Mouse (Mus musculus) forebrain, embryonic 11.5 days (tissue): ENCODE results near the gene Tnfaip8l1. TPM values are rescaled to one million over a fixed set of nuclear protein-coding genes. Genes with fewer than 3 reads are reported as not detected.

Experiments used
- microRNA-seq: library from miRNA; unstranded; fragments of <30 nt; microRNA quantifications from one replicate; pipeline ENCODE4, GENCODE M21; 2016; ENCODE audit not compliant: insufficient number of aligned reads
- polyA plus RNA-seq: library from polyadenylated mRNA; unstranded; fragments of >200 nt; fragmentation: Nextera tagmentation; extraction: Ambion mirVana; gene quantifications from 2 replicates; pipeline ENCODE4 v1.2.1, GENCODE M21; 2014

Tnfaip8l1 gene
- polyA plus RNA-seq, 1 experiment from 2014 or later = 7.7 TPM

Small RNA genes lying within 50 kb of the gene (microRNA-seq; reads per million reads assigned to microRNA genes)
- gene Gm44397 = not detected

Other genes starting within 250 kb of the Tnfaip8l1 start
- 5.5 and 8.5 TPM in 2 replicates for gene Zfp119b, start 213.0 kb upstream of the Tnfaip8l1 start, polyA plus RNA-seq
- 2.0 and 2.1 TPM in 2 replicates for gene Ebi3, start 209.8 kb upstream of the Tnfaip8l1 start, polyA plus RNA-seq
- 27.4 and 28.2 TPM in 2 replicates for gene Yju2, start 203.4 kb upstream of the Tnfaip8l1 start, polyA plus RNA-seq
- 65.1 and 77.9 TPM in 2 replicates for gene Shd, start 192.0 kb upstream of the Tnfaip8l1 start, polyA plus RNA-seq
- gene Fsd1, start 176.0 kb upstream of the Tnfaip8l1 start, polyA plus RNA-seq = 61.9 and 71.1 TPM in 2 replicates
- gene Stap2, start 156.9 kb upstream of the Tnfaip8l1 start, polyA plus RNA-seq = 5.3 and 6.4 TPM in 2 replicates
- gene Mpnd, start 156.8 kb upstream of the Tnfaip8l1 start, polyA plus RNA-seq = 164 and 191 TPM in 2 replicates
- gene Sh3gl1, start 125.8 kb upstream of the Tnfaip8l1 start, polyA plus RNA-seq = 129 and 133 TPM in 2 replicates
- 38.0 and 38.6 TPM in 2 replicates for gene Chaf1a, start 122.0 kb upstream of the Tnfaip8l1 start, polyA plus RNA-seq
- gene Ubxn6, start 87.4 kb upstream of the Tnfaip8l1 start, polyA plus RNA-seq = 39.0 and 43.2 TPM in 2 replicates
- 150 and 152 TPM in 2 replicates for gene Hdgfl2, start 82.8 kb upstream of the Tnfaip8l1 start, polyA plus RNA-seq
- gene Plin4, start 52.7 kb upstream of the Tnfaip8l1 start, polyA plus RNA-seq = 0.07 TPM in 2 replicates
- 0.21 TPM in 1 of 2 replicates, not detected in the other for gene Plin5, start 44.9 kb upstream of the Tnfaip8l1 start, polyA plus RNA-seq
- gene Lrg1, start 40.5 kb upstream of the Tnfaip8l1 start, polyA plus RNA-seq = 0.17 and 0.51 TPM in 2 replicates
- gene Sema6b, start 22.1 kb upstream of the Tnfaip8l1 start, polyA plus RNA-seq = 1.4 and 2.5 TPM in 2 replicates
- 55.4 and 64.0 TPM in 2 replicates for gene Mydgf, start 21.4 kb downstream of the Tnfaip8l1 start, polyA plus RNA-seq
- 48.0 and 50.6 TPM in 2 replicates for gene Dpp9, start 56.4 kb downstream of the Tnfaip8l1 start, polyA plus RNA-seq
- 16.5 and 16.6 TPM in 2 replicates for gene Fem1a, start 94.3 kb downstream of the Tnfaip8l1 start, polyA plus RNA-seq
- gene Ticam1, start 114.3 kb downstream of the Tnfaip8l1 start, polyA plus RNA-seq = 2.5 and 3.0 TPM in 2 replicates
- 37.5 and 44.6 TPM in 2 replicates for gene Plin3, start 130.4 kb downstream of the Tnfaip8l1 start, polyA plus RNA-seq
- gene Arrdc5, start 137.8 kb downstream of the Tnfaip8l1 start, polyA plus RNA-seq = not detected in 2 replicates
- 197 and 223 TPM in 2 replicates for gene Uhrf1, start 140.8 kb downstream of the Tnfaip8l1 start, polyA plus RNA-seq
- 52.1 TPM in 2 replicates for gene Kdm4b, start 163.6 kb downstream of the Tnfaip8l1 start, polyA plus RNA-seq